Mouse (Mus musculus) embryonic facial prominence, embryonic 14.5 days (tissue): ENCODE data around the gene Atg101. TPM values are rescaled to one million over a fixed set of nuclear protein-coding genes. Genes with fewer than 3 reads are reported as not detected.
A peak's percentile ranks its signal among the peaks of the same experiment; 100 is the strongest.

Experiments used
- ATAC-seq: fragments of 200-750 bp; cut with Nextera tagmentation; 2 replicates; pipeline ENCODE4 v1.8.0; 2017; ENCODE audit warnings: low read depth, moderate number of reproducible peaks, moderate TSS enrichment
- DNase-seq: peaks from one replicate; pipeline ENCODE4 v3.0.0-alpha.2; 2015; ENCODE audit warnings: low spot score
- H3K27ac ChIP-seq: fragments of 300-500 bp; sonication (generic); replicated peaks from 2 replicates; pipeline ENCODE4 v1.5.1; 2014; ENCODE audit warnings: low read depth, mild to moderate bottlenecking, low read length, moderate library complexity
- H3K27me3 ChIP-seq: fragments of 300-500 bp; sonication (generic); replicated peaks from 2 replicates; pipeline ENCODE4 v1.6.1; 2014; ENCODE audit warnings: low read length; ENCODE audit not compliant: control insufficient read depth, insufficient read depth
- H3K36me3 ChIP-seq: fragments of 300-500 bp; sonication (generic); 2 replicates; pipeline ENCODE4 v1.6.1; 2014; ENCODE audit warnings: low read length, mixed read lengths; ENCODE audit not compliant: control insufficient read depth, insufficient read depth
- H3K4me1 ChIP-seq: fragments of 300-500 bp; sonication (generic); 2 replicates; pipeline ENCODE4 v1.6.1; 2014; ENCODE audit warnings: antibody characterized with exemption, low read length; ENCODE audit not compliant: control insufficient read depth, insufficient read depth
- H3K4me2 ChIP-seq: fragments of 300-500 bp; sonication (generic); 2 replicates; pipeline ENCODE4 v1.6.1; 2014; ENCODE audit warnings: low read depth, mild to moderate bottlenecking, low read length, moderate library complexity, mixed read lengths
- H3K4me3 ChIP-seq: fragments of 300-500 bp; sonication (generic); 2 replicates; pipeline ENCODE4 v1.5.1; 2014; ENCODE audit warnings: low read depth, mild to moderate bottlenecking, low read length
- H3K9ac ChIP-seq: fragments of 300-500 bp; sonication (generic); 2 replicates; pipeline ENCODE4 v1.6.1; 2014; ENCODE audit warnings: low read depth, mild to moderate bottlenecking, low read length, moderate library complexity, mixed read lengths
- H3K9me3 ChIP-seq: fragments of 300-500 bp; sonication (generic); 2 replicates; pipeline ENCODE4 v1.6.1; 2016; ENCODE audit warnings: low read length; ENCODE audit not compliant: control insufficient read depth
- WGBS: fragments of 180-500 bp; shearing (Covaris S2); extraction: QIAGEN DNeasy Blood & Tissue Kit; methylation state at CpG from one replicate; pipeline ENCODE4 v1.1.7; 2014; 5-methylcytosine and 5-hydroxymethylcytosine counted together
- polyA plus RNA-seq: library from polyadenylated mRNA; unstranded; fragments of >200 nt; fragmentation: Nextera tagmentation; extraction: Ambion mirVana; gene quantifications from 2 replicates; pipeline ENCODE4 v1.2.1, GENCODE M21; 2014

Atg101 gene
- polyA plus RNA-seq: 49.9 and 62.0 TPM in 2 replicates

- peak within 1 kb of the TSS; percentile 76 for H3K27ac ChIP-seq
- H3K9me3 ChIP-seq: no peaks in the 10 kb centered on the region
- H3K4me2 ChIP-seq: peak within 1 kb of the TSS; percentile 92
- peak within 1 kb of the TSS; percentile 90 for H3K9ac ChIP-seq
- DNase-seq (peak; percentile 94), ATAC-seq (peak; percentile 96)
- H3K4me3 ChIP-seq: peak within 1 kb of the TSS; percentile 93
- no peaks in the 10 kb centered on the region for H3K27me3 ChIP-seq
- under 1% methylated on average over 54 of the region's 61 CpGs for WGBS
- peaks cover 27% of the 10 kb centered on the region for H3K36me3 ChIP-seq
- peaks cover 7% of the 10 kb centered on the region for H3K4me1 ChIP-seq
Measured at GRCm38 (mm10) chr15:101283911-101284750, at the start of gene Atg101. Gene Atg101, plus strand, starts transcription at chr15:101284272.

DNA sequence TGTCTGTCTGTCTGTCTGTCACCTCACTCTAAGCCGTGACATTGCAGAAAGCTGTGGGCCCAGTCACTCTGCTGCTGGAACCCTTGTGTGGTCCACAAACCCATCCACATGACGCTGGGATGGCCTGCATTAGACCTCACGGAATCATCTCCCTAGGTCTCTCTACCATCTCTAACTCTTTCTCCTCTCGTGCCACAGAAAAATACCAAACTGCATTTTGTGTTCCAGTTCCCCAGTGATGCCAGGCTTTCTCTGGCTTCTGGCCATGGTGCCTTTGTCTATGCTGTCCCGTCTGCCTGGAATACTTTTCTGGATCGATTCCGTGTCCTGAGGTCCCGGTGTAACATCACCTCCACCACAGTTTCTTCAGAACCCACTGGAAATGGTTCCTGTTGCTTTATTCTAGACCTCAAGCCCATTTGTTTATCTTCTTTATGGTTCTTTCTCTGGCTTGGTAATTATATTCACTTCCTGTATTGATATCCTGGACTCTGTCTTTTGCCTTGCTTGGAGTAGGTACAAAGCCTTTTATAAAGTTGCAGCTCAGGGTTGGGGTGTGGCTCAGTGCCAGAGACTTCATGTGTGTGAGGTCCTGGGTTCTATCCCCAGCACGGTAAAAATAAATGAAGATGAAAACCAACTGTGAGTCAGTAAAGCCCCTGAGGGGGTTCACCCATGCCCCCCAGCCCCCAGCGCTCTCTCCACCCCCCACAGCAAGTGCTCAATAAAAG, 49.3 kb upstream of the Atg101 start:
- DNase-seq (no peak), ATAC-seq (no peak)
- peaks cover 11% of the 10 kb centered on the region for H3K4me1 ChIP-seq
- H3K27me3 ChIP-seq: no peaks in the 10 kb centered on the region
- peaks cover 28% of the 10 kb centered on the region for H3K36me3 ChIP-seq
- H3K4me2 ChIP-seq: no peak overlapping the region
- H3K9ac ChIP-seq: no peak overlapping the region
- H3K27ac ChIP-seq: 0 out of 2 replicates have a peak overlapping the region, but pooled peaks have one; percentile 45
- 64% methylated on average over 10 of the region's 10 CpGs for WGBS
- no peaks in the 10 kb centered on the region for H3K9me3 ChIP-seq
- H3K4me3 ChIP-seq: no peak overlapping the region

- H3K36me3 ChIP-seq: peaks cover 23% of the 10 kb centered on the region
- H3K27ac ChIP-seq: no peak overlapping the region
- H3K4me2 ChIP-seq: no peak overlapping the region
- ATAC-seq: peak; percentile 58
- no peak overlapping the region for H3K9ac ChIP-seq
- peaks cover 11% of the 10 kb centered on the region for H3K4me1 ChIP-seq
- WGBS: 26% methylated on average over 4 of the region's 5 CpGs
- H3K4me3 ChIP-seq: no peak overlapping the region
- H3K9me3 ChIP-seq: no peaks in the 10 kb centered on the region
- peak; percentile 67 for DNase-seq
- H3K27me3 ChIP-seq: no peaks in the 10 kb centered on the region
Measured at GRCm38 (mm10) chr15:101235342-101235698, 48.8 kb upstream of the Atg101 start.

- WGBS: 27% methylated on average over 12 of the region's 12 CpGs
- Histone ChIP-seq H3K27me3 (no peaks in the 10 kb centered on the region), H3K27ac (peak overlapping the region; percentile 44; the same call in 1 of the 2 replicates)
Measured at GRCm38 (mm10) chr15:101235728-101236327, 48.2 kb upstream of the Atg101 start.

DNA sequence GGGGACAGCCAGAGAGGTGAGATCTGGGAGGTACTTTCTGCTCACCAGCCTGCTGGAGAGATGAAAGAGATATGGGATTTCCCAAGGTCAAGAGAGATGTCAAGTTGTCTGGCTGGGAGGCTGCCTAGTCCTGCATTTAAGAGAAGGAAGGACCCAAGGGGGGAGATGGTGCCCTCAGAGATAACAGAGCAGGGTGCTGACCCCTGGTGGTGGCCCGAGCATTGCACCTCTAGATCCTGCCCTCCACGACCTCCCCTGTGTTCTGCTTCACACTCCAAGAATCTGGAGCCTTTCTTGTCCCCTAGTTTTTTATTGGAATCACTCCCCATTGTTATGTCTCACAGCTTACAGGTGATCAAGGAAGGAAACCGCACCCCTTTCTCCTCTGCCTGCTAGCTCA, 47.2 kb upstream of the Atg101 start:
- ATAC-seq (no peak), DNase-seq (peak; percentile 56)
- Histone ChIP-seq H3K9ac (no peak overlapping the region), H3K9me3 (no peaks in the 10 kb centered on the region), H3K4me3 (no peak overlapping the region), H3K4me1 (peaks cover 14% of the 10 kb centered on the region), H3K36me3 (peaks cover 7% of the 10 kb centered on the region; the same call in 1 of the 2 replicates), H3K4me2 (no peak overlapping the region), H3K27ac (no peak overlapping the region), H3K27me3 (no peaks in the 10 kb centered on the region)
- 15% methylated on average over 3 of the region's 3 CpGs for WGBS

More at GRCm38 (mm10) chr15:101235728-101236327, 48.2 kb upstream of the Atg101 start:
- Histone ChIP-seq H3K36me3 (peaks cover 18% of the 10 kb centered on the region), H3K9ac (peak overlapping the region; percentile 14; the same call in 1 of the 2 replicates), H3K4me2 (no peak overlapping the region), H3K4me1 (peaks cover 12% of the 10 kb centered on the region), H3K4me3 (no peak overlapping the region), H3K9me3 (no peaks in the 10 kb centered on the region)
- peak; percentile 15; the same call in 1 of the 2 replicates for ATAC-seq
- no peak for DNase-seq

- H3K9me3 ChIP-seq: no peaks in the 10 kb centered on the region
- H3K27me3 ChIP-seq: no peaks in the 10 kb centered on the region
- H3K4me2 ChIP-seq: peak overlapping the region; percentile 61
- H3K4me3 ChIP-seq: peak overlapping the region; percentile 27
- peak overlapping the region; percentile 25; the same call in 1 of the 2 replicates for H3K27ac ChIP-seq
- ATAC-seq (peak; percentile 41; the same call in 1 of the 2 replicates), DNase-seq (peak; percentile 71)
- peak overlapping the region; percentile 43; the same call in 1 of the 2 replicates for H3K9ac ChIP-seq
- H3K36me3 ChIP-seq: no peaks in the 10 kb centered on the region
- H3K4me1 ChIP-seq: peaks cover 14% of the 10 kb centered on the region
- 8% methylated on average over 19 of the region's 28 CpGs for WGBS
Measured at GRCm38 (mm10) chr15:101238885-101239511, 45.1 kb upstream of the Atg101 start.

GRCm38 (mm10) chr15:101239821-101240220, 44.3 kb upstream of the Atg101 start:
- no peak for ATAC-seq
- Histone ChIP-seq H3K27ac (no peak overlapping the region), H3K4me1 (peaks cover 14% of the 10 kb centered on the region), H3K27me3 (no peaks in the 10 kb centered on the region), H3K4me2 (no peak overlapping the region), H3K4me3 (no peak overlapping the region), H3K36me3 (no peaks in the 10 kb centered on the region), H3K9me3 (no peaks in the 10 kb centered on the region), H3K9ac (no peak overlapping the region)
- 67% methylated on average over 8 of the region's 8 CpGs for WGBS
- no peak for DNase-seq

DNA sequence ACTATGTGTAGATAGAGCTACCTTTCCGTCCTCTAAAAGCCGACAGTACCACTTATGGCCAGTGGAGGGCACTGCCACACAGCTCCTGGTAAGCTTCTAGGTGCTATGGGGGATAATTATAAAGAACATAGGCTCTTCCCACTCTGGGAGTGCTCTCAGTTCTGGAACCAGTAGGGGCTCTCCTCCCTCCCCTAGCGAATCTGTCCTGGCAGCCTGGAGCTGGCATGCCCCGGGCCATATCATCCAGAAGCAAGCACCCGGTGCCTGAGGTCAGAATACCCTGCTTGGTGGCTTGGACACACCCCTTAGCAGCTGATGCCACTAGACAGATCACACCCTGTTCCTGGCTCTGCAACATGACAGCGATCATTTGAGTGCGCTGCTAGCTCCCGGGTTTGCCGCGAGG, 43.3 kb upstream of the Atg101 start:
- WGBS: 2% methylated on average over 10 of the region's 10 CpGs
- H3K9ac ChIP-seq: peak overlapping the region; percentile 48; the same call in 1 of the 2 replicates
- peak overlapping the region; percentile 15 for H3K4me3 ChIP-seq
- H3K27ac ChIP-seq: no peak overlapping the region; the same call in 1 of the 2 replicates
- H3K4me1 ChIP-seq: peaks cover 11% of the 10 kb centered on the region; the same call in 1 of the 2 replicates
- H3K27me3 ChIP-seq: no peaks in the 10 kb centered on the region
- peak overlapping the region; percentile 46 for H3K4me2 ChIP-seq
- peak; percentile 72 for ATAC-seq
- no peaks in the 10 kb centered on the region for H3K36me3 ChIP-seq
- no peaks in the 10 kb centered on the region for H3K9me3 ChIP-seq
- DNase-seq: peak; percentile 90
